Mouse (Mus musculus) c-Kit-negative CD71-positive TER-119-positive erythroid progenitor cells, embryonic 14.5 days (primary cell): Measurements from ENCODE around the gene Gm12355.
"Not testable (repeated sequence)": the region's sequence is repeated elsewhere in the genome, so short reads cannot be mapped to it uniquely, and the experiment has no call there.

ENCODE experiments used
- DNase-seq: peaks from one replicate; pipeline ENCODE4 v3.0.0-alpha.2; 2013; ENCODE audit warnings: low read depth, low spot score

Gene Gm12355

GRCm38 (mm10) chr11:98625611-98626410, at the start of gene Gm12355, which contains the start of gene Gsdma3:
Gene Gm12355 (minus strand): TSS chr11:98625661.
Gene Gsdma3 (plus strand): TSS chr11:98626360.
- DNase-seq: no peak

GRCm38 (mm10) chr11:98673136-98673535, 47.7 kb upstream of the Gm12355 start:
- DNase-seq: not testable (repeated sequence)

GRCm38 (mm10) chr11:98672482-98672881, 47.0 kb upstream of the Gm12355 start:
- no peak for DNase-seq

- peak; percentile 26 for DNase-seq
These were observed 46.4 kb upstream of the Gm12355 start for GRCm38 (mm10) chr11:98671857-98672256.

GRCm38 (mm10) chr11:98671284-98671815, 45.9 kb upstream of the Gm12355 start:
- no peak for DNase-seq

GRCm38 (mm10) chr11:98668984-98669383, 43.5 kb upstream of the Gm12355 start:
- no peak for DNase-seq

- DNase-seq: no peak
These were observed 38.6 kb upstream of the Gm12355 start, which contains the start of gene Gsdma for GRCm38 (mm10) chr11:98664091-98664490. Gene Gsdma (plus strand): TSS chr11:98664351.

- DNase-seq: peak; percentile 44
These were observed 35.1 kb upstream of the Gm12355 start for GRCm38 (mm10) chr11:98660517-98660916.

GRCm38 (mm10) chr11:98655076-98655475, 29.6 kb upstream of the Gm12355 start:
- not testable (repeated sequence) for DNase-seq

- DNase-seq: no peak
These were observed 21.0 kb upstream of the Gm12355 start, which contains the start of gene Gsdma2 for GRCm38 (mm10) chr11:98646459-98646858. Gene Gsdma2 (plus strand): TSS chr11:98646759.

GRCm38 (mm10) chr11:98645946-98646345, 20.5 kb upstream of the Gm12355 start:
- DNase-seq: no peak

- DNase-seq: no peak
These were observed 19.3 kb upstream of the Gm12355 start for GRCm38 (mm10) chr11:98644757-98645156.

- no peak for DNase-seq
These were observed 14.6 kb upstream of the Gm12355 start for GRCm38 (mm10) chr11:98640091-98640490.

- DNase-seq: no peak
These were observed 12.0 kb upstream of the Gm12355 start for GRCm38 (mm10) chr11:98637501-98637900.

- not testable (repeated sequence) for DNase-seq
These were observed 10.0 kb upstream of the Gm12355 start for GRCm38 (mm10) chr11:98635312-98635970.

GRCm38 (mm10) chr11:98630646-98631045, 5.2 kb upstream of the Gm12355 start:
- no peak for DNase-seq

GRCm38 (mm10) chr11:98628706-98629105, 3.2 kb upstream of the Gm12355 start:
- DNase-seq: no peak

- DNase-seq: not testable (repeated sequence)
These were observed 1.1 kb downstream of the Gm12355 start for GRCm38 (mm10) chr11:98624381-98624780.

GRCm38 (mm10) chr11:98623981-98624380, 1.5 kb downstream of the Gm12355 start:
- DNase-seq: not testable (repeated sequence)

- DNase-seq: no peak
These were observed 4.7 kb downstream of the Gm12355 start for GRCm38 (mm10) chr11:98620791-98621190.

GRCm38 (mm10) chr11:98606763-98607162, 18.7 kb downstream of the Gm12355 start:
- DNase-seq: peak; percentile 47

- not testable (repeated sequence) for DNase-seq
These were observed 20.6 kb downstream of the Gm12355 start for GRCm38 (mm10) chr11:98604911-98605310.
